Mouse (Mus musculus): ENCODE measurements around the gene Phf21a.
A peak's percentile ranks its signal among the peaks of the same experiment; 100 is the strongest.

The Phf21a gene

DNA sequence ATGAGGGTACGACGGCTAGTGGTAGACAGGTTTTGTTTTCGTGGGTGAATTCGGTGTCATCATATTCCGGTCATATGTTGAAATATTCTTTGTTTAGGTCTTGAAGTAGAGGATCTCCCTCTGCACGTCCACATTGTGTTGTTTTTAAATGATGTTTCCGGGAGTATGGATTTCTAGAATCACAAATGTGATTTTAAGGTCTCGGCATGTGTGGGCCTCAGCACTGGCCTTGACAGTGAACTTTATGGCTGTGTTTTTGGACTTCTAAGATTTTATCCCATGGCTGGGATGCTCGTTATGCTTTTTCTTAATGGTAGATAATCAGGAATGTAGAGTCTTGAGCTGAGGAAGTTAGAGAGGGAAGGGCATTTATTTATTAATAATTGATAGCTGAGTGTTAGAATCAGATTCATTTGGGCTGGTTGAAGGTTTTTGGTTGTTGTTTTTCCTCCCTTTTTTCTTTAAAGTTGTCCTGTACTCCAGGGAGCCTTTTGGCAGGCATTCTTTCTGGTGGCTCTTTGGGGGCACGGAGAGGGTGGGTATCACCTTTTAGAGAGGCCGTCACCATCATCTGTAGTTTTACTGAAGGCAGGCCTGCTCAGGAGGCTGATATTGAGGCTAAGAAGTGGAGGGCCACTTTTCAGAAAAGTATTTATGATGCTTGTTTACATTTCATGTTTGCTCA is 93.0 kb downstream of the Phf21a start:
- H3K4me3 ChIP-seq (replicated peaks; ENCODE audit: low read length) = peak overlapping the region; percentile 88
- peaks cover 35% of the 10 kb centered on the region for H3K4me1 ChIP-seq (replicated peaks; ENCODE audit: low read depth, low read length)
- H3K27me3 ChIP-seq (ENCODE audit: insufficient read depth, low read length) = no peaks in the 10 kb centered on the region
- TF ChIP-seq NANOG (IDR thresholded peaks at IDR 0.05; ENCODE audit: borderline replicate concordance, low read length) = no peak
- TF ChIP-seq CTCF (conservative IDR thresholded peaks at IDR 0.05; ENCODE audit: low read length) = no peak
- TF ChIP-seq POU5F1 (IDR thresholded peaks at IDR 0.05; ENCODE audit: borderline replicate concordance, low read length) = no peak
- peaks cover 5% of the 10 kb centered on the region; the same call in 1 of the 2 replicates for H3K36me3 ChIP-seq (ENCODE audit: insufficient read depth, low read length)
- H3K9me3 ChIP-seq (ENCODE audit: low read length) = no peaks in the 10 kb centered on the region

DNA sequence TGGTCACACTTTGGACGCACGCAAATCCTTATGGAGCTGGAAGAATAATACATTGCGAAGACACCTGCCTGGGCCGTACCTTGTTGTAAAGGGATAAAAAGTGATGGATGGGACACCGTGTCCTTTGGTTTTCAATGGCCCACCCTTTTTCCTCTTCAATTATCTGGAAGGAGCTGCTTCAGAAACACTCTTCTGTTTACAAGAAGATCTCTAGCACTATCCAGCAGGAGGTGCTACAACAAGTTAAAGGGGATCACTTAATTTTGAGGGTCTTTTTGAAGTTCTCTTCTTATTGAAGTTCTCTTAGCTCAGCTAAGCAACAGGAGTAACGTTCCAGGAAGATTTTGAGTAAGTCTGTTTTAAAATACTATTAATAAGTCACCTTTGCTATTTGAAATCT is 94.1 kb downstream of the Phf21a start:
- Histone ChIP-seq H3K36me3 (ENCODE audit: insufficient read depth, low read length) (peaks cover 9% of the 10 kb centered on the region; the same call in 1 of the 2 replicates), H3K4me1 (replicated peaks; ENCODE audit: low read depth, low read length) (peaks cover 28% of the 10 kb centered on the region), H3K9me3 (ENCODE audit: low read length) (no peaks in the 10 kb centered on the region), H3K27me3 (ENCODE audit: insufficient read depth, low read length) (no peaks in the 10 kb centered on the region), H3K4me3 (replicated peaks; ENCODE audit: low read length) (no peak overlapping the region)
- TF ChIP-seq NANOG (IDR thresholded peaks at IDR 0.05; ENCODE audit: borderline replicate concordance, low read length) (no peak), CTCF (conservative IDR thresholded peaks at IDR 0.05; ENCODE audit: low read length) (peak; percentile 19; the same call in 1 of the 2 replicates)

DNA sequence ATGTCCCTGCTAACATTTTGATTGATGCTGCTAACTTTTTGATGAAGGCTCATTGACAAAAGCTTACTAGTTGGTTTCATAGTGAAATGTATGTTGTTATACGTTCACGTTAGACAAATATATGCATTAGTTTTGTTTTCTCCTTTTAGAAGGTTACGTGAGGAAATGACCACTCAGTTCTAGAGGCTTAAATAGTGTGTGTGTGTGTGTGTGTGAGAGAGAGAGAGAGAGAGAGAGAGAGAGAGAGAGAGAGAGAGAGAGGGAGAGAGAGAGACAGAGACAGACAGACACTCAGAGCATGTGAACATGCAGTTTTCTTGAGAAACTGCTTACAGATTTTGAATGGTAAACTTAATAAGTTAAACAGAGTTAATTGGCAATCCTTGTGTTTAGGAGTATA is 95.8 kb downstream of the Phf21a start:
- Histone ChIP-seq H3K27me3 (ENCODE audit: insufficient read depth, low read length) (no peaks in the 10 kb centered on the region), H3K36me3 (ENCODE audit: insufficient read depth, low read length) (peaks cover 9% of the 10 kb centered on the region; the same call in 1 of the 2 replicates), H3K4me3 (replicated peaks; ENCODE audit: low read length) (no peak overlapping the region), H3K4me1 (replicated peaks; ENCODE audit: low read depth, low read length) (peaks cover 37% of the 10 kb centered on the region), H3K9me3 (ENCODE audit: low read length) (no peaks in the 10 kb centered on the region)
- TF ChIP-seq NANOG (IDR thresholded peaks at IDR 0.05; ENCODE audit: borderline replicate concordance, low read length) = no peak
- no peak for TF ChIP-seq CTCF (conservative IDR thresholded peaks at IDR 0.05; ENCODE audit: low read length)
- TF ChIP-seq POU5F1 (IDR thresholded peaks at IDR 0.05; ENCODE audit: borderline replicate concordance, low read length) = no peak

DNA sequence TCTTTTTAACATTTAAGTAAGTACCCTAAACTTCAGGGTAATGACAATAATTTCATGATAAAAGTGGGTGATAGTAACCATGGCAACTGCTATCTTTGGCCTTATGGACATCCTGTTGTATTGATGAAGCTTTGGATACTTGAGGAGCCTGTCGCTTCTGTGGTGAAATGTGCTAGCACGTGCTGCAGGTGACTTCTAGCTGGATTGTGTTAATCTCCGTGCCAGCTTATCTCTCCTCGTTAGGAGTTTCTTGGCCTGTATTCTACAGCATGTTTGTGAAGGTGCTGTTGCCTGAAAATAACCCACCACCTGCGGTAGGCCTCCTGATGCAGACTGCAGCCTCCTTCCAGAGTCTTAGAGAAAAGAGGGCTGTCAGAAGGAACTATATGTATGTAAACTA is 98.0 kb downstream of the Phf21a start:
- TF ChIP-seq NANOG (IDR thresholded peaks at IDR 0.05; ENCODE audit: borderline replicate concordance, low read length) = no peak
- no peak for TF ChIP-seq POU5F1 (IDR thresholded peaks at IDR 0.05; ENCODE audit: borderline replicate concordance, low read length)
- TF ChIP-seq CTCF (conservative IDR thresholded peaks at IDR 0.05; ENCODE audit: low read length) = no peak
- peaks cover 34% of the 10 kb centered on the region for H3K4me1 ChIP-seq (replicated peaks; ENCODE audit: low read depth, low read length)
- peaks cover 9% of the 10 kb centered on the region; the same call in 1 of the 2 replicates for H3K36me3 ChIP-seq (ENCODE audit: insufficient read depth, low read length)

DNA sequence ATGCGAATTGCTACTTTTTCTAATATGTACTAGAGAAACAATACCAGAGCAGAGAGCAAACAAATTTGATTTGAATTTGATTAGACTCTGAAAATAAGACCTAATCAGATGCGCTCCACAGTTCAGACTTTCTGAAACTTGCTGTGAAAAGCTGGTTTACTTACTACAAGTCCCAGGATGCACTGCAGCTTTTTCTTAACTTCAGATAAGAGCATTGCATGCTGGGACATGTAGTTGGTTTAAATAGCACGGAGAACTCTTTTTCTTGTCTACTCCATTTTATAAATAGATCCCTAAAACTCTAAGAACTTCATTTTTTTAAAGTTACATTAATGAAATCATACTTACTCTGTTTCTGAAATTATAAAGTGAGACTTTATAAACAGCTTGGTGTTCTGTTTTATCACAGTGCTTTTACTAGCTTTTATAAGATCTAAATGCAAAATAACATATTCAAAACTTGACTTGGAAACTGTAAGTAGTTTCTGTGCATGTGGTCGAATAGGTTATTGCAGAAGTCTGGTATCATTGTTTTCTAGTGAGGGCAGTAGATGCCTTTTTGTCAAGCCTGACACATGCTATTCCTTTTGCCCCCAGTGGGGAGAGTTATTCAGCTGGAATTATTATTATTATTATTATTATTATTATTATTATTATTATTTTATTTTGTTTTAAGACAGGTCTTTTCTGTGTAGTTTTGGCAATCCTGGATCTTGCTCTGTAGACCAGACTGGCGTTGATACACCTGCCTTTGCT is 99.1 kb downstream of the Phf21a start:
- Histone ChIP-seq H3K4me3 (replicated peaks; ENCODE audit: low read length) (no peak overlapping the region), H3K27me3 (ENCODE audit: insufficient read depth, low read length) (no peaks in the 10 kb centered on the region), H3K36me3 (ENCODE audit: insufficient read depth, low read length) (peaks cover 9% of the 10 kb centered on the region; the same call in 1 of the 2 replicates), H3K9me3 (ENCODE audit: low read length) (no peaks in the 10 kb centered on the region), H3K4me1 (replicated peaks; ENCODE audit: low read depth, low read length) (peaks cover 33% of the 10 kb centered on the region)
- TF ChIP-seq NANOG (IDR thresholded peaks at IDR 0.05; ENCODE audit: borderline replicate concordance, low read length) (no peak), POU5F1 (IDR thresholded peaks at IDR 0.05; ENCODE audit: borderline replicate concordance, low read length) (no peak)

More for the DNA sequence above, 98.0 kb downstream of the Phf21a start:
- no peaks in the 10 kb centered on the region for H3K27me3 ChIP-seq (ENCODE audit: insufficient read depth, low read length)
- H3K9me3 ChIP-seq (ENCODE audit: low read length) = no peaks in the 10 kb centered on the region
- H3K4me3 ChIP-seq (replicated peaks; ENCODE audit: low read length) = no peak overlapping the region

DNA sequence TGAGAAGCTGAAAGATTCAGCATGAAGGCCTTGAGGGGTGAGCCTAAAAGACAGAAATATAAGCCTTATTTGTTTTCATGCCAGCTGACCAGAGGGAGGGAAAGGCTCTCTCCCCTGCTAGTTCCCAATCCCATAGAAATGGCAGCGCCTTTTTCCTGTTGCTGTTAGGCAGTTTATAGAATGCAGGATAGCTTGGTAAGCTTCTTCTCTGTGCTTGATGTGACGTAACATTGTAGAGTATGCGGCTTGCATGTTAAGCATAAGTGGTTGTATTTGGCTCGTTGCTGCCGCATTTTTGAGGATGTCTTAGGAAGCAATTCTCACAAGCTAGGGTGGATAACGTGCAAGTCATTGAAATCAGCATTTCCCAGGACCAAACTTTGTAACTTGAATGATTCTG is 105.2 kb downstream of the Phf21a start:
- H3K9me3 ChIP-seq (ENCODE audit: low read length) = no peaks in the 10 kb centered on the region
- H3K4me3 ChIP-seq (replicated peaks; ENCODE audit: low read length) = no peak overlapping the region
- TF ChIP-seq CTCF (conservative IDR thresholded peaks at IDR 0.05; ENCODE audit: low read length) (no peak), NANOG (IDR thresholded peaks at IDR 0.05; ENCODE audit: borderline replicate concordance, low read length) (no peak), POU5F1 (IDR thresholded peaks at IDR 0.05; ENCODE audit: borderline replicate concordance, low read length) (no peak)
- no peaks in the 10 kb centered on the region for H3K36me3 ChIP-seq (ENCODE audit: insufficient read depth, low read length)
- no peaks in the 10 kb centered on the region for H3K27me3 ChIP-seq (ENCODE audit: insufficient read depth, low read length)
- H3K4me1 ChIP-seq (replicated peaks; ENCODE audit: low read depth, low read length) = peaks cover 69% of the 10 kb centered on the region

DNA sequence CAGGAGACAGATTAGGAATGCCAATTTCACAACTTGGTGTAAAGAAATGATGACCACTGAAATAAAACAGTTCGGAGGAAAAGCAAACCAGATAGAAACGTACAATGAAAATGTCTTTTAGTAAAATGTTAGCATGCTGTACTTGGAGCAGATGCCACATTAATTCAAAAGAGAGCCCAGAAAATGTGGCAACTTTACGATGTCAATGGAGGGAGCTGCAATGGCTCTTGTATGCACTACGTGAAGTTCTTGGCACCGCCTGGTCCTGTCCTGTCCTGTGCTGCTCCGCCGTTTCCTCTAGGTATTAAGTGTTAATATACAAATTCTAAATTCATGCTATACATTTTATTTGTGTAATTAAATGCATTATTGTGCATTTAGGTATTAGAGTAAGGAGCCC is 105.8 kb downstream of the Phf21a start:
- H3K36me3 ChIP-seq (ENCODE audit: insufficient read depth, low read length) = no peaks in the 10 kb centered on the region
- H3K4me1 ChIP-seq (replicated peaks; ENCODE audit: low read depth, low read length) = peaks cover 68% of the 10 kb centered on the region
- no peak overlapping the region for H3K4me3 ChIP-seq (replicated peaks; ENCODE audit: low read length)
- H3K27me3 ChIP-seq (ENCODE audit: insufficient read depth, low read length) = no peaks in the 10 kb centered on the region
- H3K9me3 ChIP-seq (ENCODE audit: low read length) = no peaks in the 10 kb centered on the region
- TF ChIP-seq POU5F1 (IDR thresholded peaks at IDR 0.05; ENCODE audit: borderline replicate concordance, low read length) = no peak
- TF ChIP-seq CTCF (conservative IDR thresholded peaks at IDR 0.05; ENCODE audit: low read length) = no peak
- TF ChIP-seq NANOG (IDR thresholded peaks at IDR 0.05; ENCODE audit: borderline replicate concordance, low read length) = no peak

DNA sequence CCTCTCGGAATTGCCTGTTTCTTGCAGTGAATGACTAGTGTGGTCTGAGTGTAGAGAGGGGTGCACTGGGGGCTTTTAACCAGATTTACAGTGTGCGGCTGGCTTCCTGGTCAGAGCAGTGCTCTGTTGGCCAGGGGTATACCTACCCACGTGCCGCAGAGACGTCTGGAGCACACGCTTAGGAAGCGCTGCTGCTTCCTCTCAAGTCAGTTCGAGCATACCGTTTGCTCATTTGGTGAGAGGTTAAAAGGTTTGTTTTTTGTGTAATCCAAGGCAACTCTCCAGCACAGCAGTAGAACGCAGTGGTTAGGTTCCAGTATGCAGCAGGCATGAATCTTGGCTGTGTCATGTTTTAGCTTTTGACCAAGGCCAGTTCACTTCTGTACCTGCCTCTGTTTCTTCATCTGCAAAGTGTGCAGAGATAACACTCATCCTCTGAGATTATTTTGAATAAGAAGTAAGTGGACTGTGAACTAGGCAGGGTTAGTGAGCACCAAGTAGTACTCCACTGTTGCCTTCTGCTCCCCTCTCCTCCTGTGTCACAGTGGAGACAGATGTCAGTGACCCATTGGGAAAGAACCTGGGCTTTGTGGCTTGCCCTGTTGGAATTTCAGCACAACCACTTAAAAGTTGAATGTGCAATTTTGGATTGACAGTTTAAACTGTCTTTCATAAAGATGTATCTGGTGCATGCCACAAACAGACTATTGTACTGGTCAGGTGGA is 106.8 kb downstream of the Phf21a start:
- no peaks in the 10 kb centered on the region for H3K36me3 ChIP-seq (ENCODE audit: insufficient read depth, low read length)
- H3K9me3 ChIP-seq (ENCODE audit: low read length) = no peaks in the 10 kb centered on the region
- no peaks in the 10 kb centered on the region for H3K27me3 ChIP-seq (ENCODE audit: insufficient read depth, low read length)
- H3K4me1 ChIP-seq (replicated peaks; ENCODE audit: low read depth, low read length) = peaks cover 78% of the 10 kb centered on the region
- H3K4me3 ChIP-seq (replicated peaks; ENCODE audit: low read length) = 0 out of 2 replicates have a peak overlapping the region, but pooled peaks have one; percentile 27
- TF ChIP-seq NANOG (IDR thresholded peaks at IDR 0.05; ENCODE audit: borderline replicate concordance, low read length) = no peak

All from E14TG2a.4 (cell line).